In genomic region chr5:137748130-137748770, GRCm38 (mm10) we compare ENCODE assay signal across 8 mouse cellular contexts. TPM values are rescaled to one million over a fixed set of nuclear protein-coding genes. Genes with fewer than 3 reads are reported as not detected.
DNase-seq lines count a peak whose midpoint lies in the region; ATAC-seq and TF ChIP-seq lines count a peak whose summit lies in the region.

No protein-coding gene starts in this region.

- 26% methylated on average over 5 of the region's 5 CpGs for WGBS in kidney, embryonic 15.5 days
- WGBS in thymus, adult 2 months: 3% methylated on average over 5 of the region's 5 CpGs

- H3K4me2 ChIP-seq in kidney, embryonic 15.5 days: peak overlapping the region; percentile 86

- no peaks in the 10 kb centered on the region for H3K27me3 ChIP-seq in kidney, embryonic 15.5 days
- H3K27me3 ChIP-seq in thymus, adult 2 months (ENCODE audit: control insufficient read depth, insufficient read depth, low read length): no peaks in the 10 kb centered on the region

- TF ChIP-seq POLR2A in thymus, adult 2 months (IDR thresholded peaks at IDR 0.05; ENCODE audit: control insufficient read depth, extremely low read depth, insufficient read depth, low read length, poor library complexity): no peak

- H3K9ac ChIP-seq in kidney, embryonic 15.5 days: peak overlapping the region; percentile 85

- TF ChIP-seq CTCF in thymus, adult 2 months (IDR thresholded peaks at IDR 0.05; ENCODE audit: borderline replicate concordance, control insufficient read depth, extremely low read depth, insufficient read depth, low read length, poor library complexity): 0 out of 2 replicates have a peak, but pooled peaks have one; percentile 17

- intact Hi-C loops in left cerebral cortex, postnatal 4 days (cut with DNase I): loop anchor here (10.0 kb wide), 1 partner anchor 393 kb away; the partner anchor contains the start of gene Ephb4

- H3K4me3 ChIP-seq in kidney, embryonic 15.5 days (replicated peaks): peak overlapping the region; percentile 77
- H3K4me3 ChIP-seq in thymus, adult 2 months (ENCODE audit: control insufficient read depth, insufficient read depth, low read length): peak overlapping the region; percentile 97

- peak overlapping the region; percentile 99 for H3K27ac ChIP-seq in kidney, embryonic 15.5 days
- peak overlapping the region; percentile 94 for H3K27ac ChIP-seq in thymus, adult 2 months (ENCODE audit: control insufficient read depth, insufficient read depth, low read length)

- H3K36me3 ChIP-seq in kidney, embryonic 15.5 days: peaks cover 35% of the 10 kb centered on the region
- peaks cover 33% of the 10 kb centered on the region for H3K36me3 ChIP-seq in thymus, adult 2 months (ENCODE audit: control insufficient read depth, insufficient read depth, low read length)

- ATAC-seq in granulocyte monocyte progenitor cell, adult 5-6 weeks (replicated peaks; ENCODE audit: poor library complexity, severe bottlenecking): peak; percentile 51
- no peak for ATAC-seq in kidney, embryonic 15.5 days (replicated peaks; ENCODE audit: low FRiP score)

- no peaks in the 10 kb centered on the region for H3K9me3 ChIP-seq in kidney, embryonic 15.5 days (replicated peaks)

- peaks cover 41% of the 10 kb centered on the region for H3K4me1 ChIP-seq in kidney, embryonic 15.5 days
- peaks cover 19% of the 10 kb centered on the region for H3K4me1 ChIP-seq in thymus, adult 2 months (replicated peaks; ENCODE audit: control insufficient read depth, insufficient read depth, low read length)

- DNase-seq in spleen, postnatal 10 days (ENCODE audit: low spot score in 2 of 2): peak; percentile 40 to 46
- no peak for DNase-seq in spleen, postnatal 14 days (ENCODE audit: low spot score in 2 of 2)
- DNase-seq in lung, postnatal 4 days: peak; percentile 55 to 65
- DNase-seq in thymus, adult 2 months: peak; percentile 46
- DNase-seq in left cerebral cortex, adult 9 months (ENCODE audit: low spot score in 2 of 2): no peak
- no peak for DNase-seq in left cerebral cortex, postnatal 4 days

RNA-seq across cellular contexts. Expression of gene Tsc22d4, which starts 2.7 kb away (rescaled TPM):
- 71.5 and 78.5 TPM in 2 replicates for total RNA-seq in granulocyte monocyte progenitor cell, adult 5-6 weeks (2014; fragmentation: Nextera tagmentation)
- total RNA-seq in granulocyte monocyte progenitor cell, adult 5-6 weeks (2017): 57.5 and 74.8 TPM in 2 replicates
- 111 and 126 TPM in 2 replicates for polyA plus RNA-seq in kidney, embryonic 15.5 days (2015; fragmentation: Nextera tagmentation; extraction: Ambion mirVana)
- polyA plus RNA-seq in thymus, adult 2 months (2012; rRNA removed): 670 and 672 TPM in 2 replicates
- total RNA-seq in left cerebral cortex, postnatal 4 days (2021): 10 to 100 TPM; 61.6 to 71.9 TPM

RNA-seq across cellular contexts. Expression of gene Nyap1, which starts 6.8 kb away (rescaled TPM):
- not detected in 2 replicates for total RNA-seq in granulocyte monocyte progenitor cell, adult 5-6 weeks (2014; fragmentation: Nextera tagmentation)
- total RNA-seq in granulocyte monocyte progenitor cell, adult 5-6 weeks (2017): not detected in 2 replicates
- 1.8 and 2.1 TPM in 2 replicates for polyA plus RNA-seq in kidney, embryonic 15.5 days (2015; fragmentation: Nextera tagmentation; extraction: Ambion mirVana)
- polyA plus RNA-seq in thymus, adult 2 months (2012; rRNA removed): 97.2 and 110 TPM in 2 replicates
- 100 to 1,000 TPM; 195 to 197 TPM for total RNA-seq in left cerebral cortex, postnatal 4 days (2021)

RNA-seq across cellular contexts. Expression of gene Ppp1r35, which starts 30.4 kb away (rescaled TPM):
- total RNA-seq in granulocyte monocyte progenitor cell, adult 5-6 weeks (2014; fragmentation: Nextera tagmentation): 29.4 and 36.7 TPM in 2 replicates
- total RNA-seq in granulocyte monocyte progenitor cell, adult 5-6 weeks (2017): 22.9 and 24.1 TPM in 2 replicates
- polyA plus RNA-seq in kidney, embryonic 15.5 days (2015; fragmentation: Nextera tagmentation; extraction: Ambion mirVana): 25.9 and 33.2 TPM in 2 replicates
- 101 and 120 TPM in 2 replicates for polyA plus RNA-seq in thymus, adult 2 months (2012; rRNA removed)
- total RNA-seq in left cerebral cortex, postnatal 4 days (2021): 10 to 100 TPM; 28.4 to 38.6 TPM

RNA-seq across cellular contexts. Expression of gene Mepce, which starts 39.2 kb away (rescaled TPM):
- total RNA-seq in granulocyte monocyte progenitor cell, adult 5-6 weeks (2014; fragmentation: Nextera tagmentation): 33.9 and 35.2 TPM in 2 replicates
- 14.5 and 48.4 TPM in 2 replicates for total RNA-seq in granulocyte monocyte progenitor cell, adult 5-6 weeks (2017)
- polyA plus RNA-seq in kidney, embryonic 15.5 days (2015; fragmentation: Nextera tagmentation; extraction: Ambion mirVana): 9.2 and 10.4 TPM in 2 replicates
- 81.9 and 87.5 TPM in 2 replicates for polyA plus RNA-seq in thymus, adult 2 months (2012; rRNA removed)
- 10 to 100 TPM; 32.9 to 35.2 TPM for total RNA-seq in left cerebral cortex, postnatal 4 days (2021)

RNA-seq across cellular contexts. Expression of gene Zcwpw1, which starts 39.3 kb away (rescaled TPM):
- 1.0 and 2.6 TPM in 2 replicates for total RNA-seq in granulocyte monocyte progenitor cell, adult 5-6 weeks (2014; fragmentation: Nextera tagmentation)
- 12.7 and 13.0 TPM in 2 replicates for total RNA-seq in granulocyte monocyte progenitor cell, adult 5-6 weeks (2017)
- polyA plus RNA-seq in kidney, embryonic 15.5 days (2015; fragmentation: Nextera tagmentation; extraction: Ambion mirVana): 26.6 and 31.8 TPM in 2 replicates
- polyA plus RNA-seq in thymus, adult 2 months (2012; rRNA removed): 4.6 TPM in 2 replicates
- total RNA-seq in left cerebral cortex, postnatal 4 days (2021): 1 to 10 TPM; 5.4 to 6.1 TPM

Comparison
In these comparisons a context has a peak if more than half of its experiments do, and no peak if none do; other contexts are left out.
1. DNase-seq: peak in spleen, postnatal 10 days (2 of 2), lung, postnatal 4 days (2 of 2) and thymus, adult 2 months (single experiment); none in spleen, postnatal 14 days (0 of 2), left cerebral cortex, adult 9 months (0 of 2) and left cerebral cortex, postnatal 4 days (single experiment).
2. RNA of gene Nyap1, which starts 6.8 kb away (total RNA-seq): 195 to 197 TPM in left cerebral cortex, postnatal 4 days; not detected in granulocyte monocyte progenitor cell, adult 5-6 weeks; every median in the first group is over 100 times any median in the second.